Mouse (Mus musculus): ENCODE measurements around the gene Rnaseh2b. TPM values are rescaled to one million over a fixed set of nuclear protein-coding genes. Genes with fewer than 3 reads are reported as not detected.

The Rnaseh2b gene
- polyA plus RNA-seq, 1 experiment from 2014 or later: 59.6 TPM

DNA sequence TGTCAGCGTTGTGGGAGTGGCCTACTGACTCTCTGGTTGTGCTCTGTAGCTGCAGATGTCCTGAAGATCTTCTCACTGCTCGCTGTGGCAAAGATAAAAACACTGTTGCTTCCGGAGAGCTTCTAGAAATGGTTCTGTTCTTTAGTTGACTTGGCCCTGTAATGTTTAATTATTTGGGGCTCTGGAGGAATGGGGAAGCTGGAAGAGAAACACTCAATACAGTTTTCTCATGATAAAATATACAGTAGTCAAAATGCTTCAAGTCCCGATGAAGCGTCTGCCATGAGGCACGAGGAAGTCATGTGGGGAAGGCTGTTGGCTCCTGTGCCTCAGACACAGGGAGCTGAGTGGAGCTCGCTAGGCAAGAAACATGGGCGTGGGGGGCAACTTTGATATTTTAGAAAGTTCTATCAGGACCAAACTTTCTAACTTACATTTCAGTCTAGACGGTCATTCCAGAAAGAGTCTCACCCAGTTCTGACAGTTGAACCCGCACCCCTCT lies 50.3 kb downstream of the Rnaseh2b start:
- no peak overlapping the region for H3K4me3 ChIP-seq (ENCODE audit: low read depth, low read length)
- H3K36me3 ChIP-seq (ENCODE audit: control insufficient read depth, insufficient read depth, low read length): no peaks in the 10 kb centered on the region
- H3K4me1 ChIP-seq (ENCODE audit: control insufficient read depth, insufficient read depth, low read length): no peaks in the 10 kb centered on the region
- no peak for ATAC-seq (ENCODE audit: insufficient read depth, low FRiP score, low TSS enrichment)
- no peak overlapping the region for H3K4me2 ChIP-seq (ENCODE audit: low read depth)
- no peaks in the 10 kb centered on the region for H3K27me3 ChIP-seq (ENCODE audit: control insufficient read depth, insufficient read depth, low read length)
- no peak overlapping the region for H3K9ac ChIP-seq (ENCODE audit: low read length)
- no peaks in the 10 kb centered on the region for H3K9me3 ChIP-seq (ENCODE audit: control insufficient read depth, low read length)
- H3K27ac ChIP-seq (ENCODE audit: low read depth, low read length): no peak overlapping the region
- DNase-seq (ENCODE audit: low spot score): no peak
- WGBS: 80% methylated on average over 10 of the region's 10 CpGs

DNA sequence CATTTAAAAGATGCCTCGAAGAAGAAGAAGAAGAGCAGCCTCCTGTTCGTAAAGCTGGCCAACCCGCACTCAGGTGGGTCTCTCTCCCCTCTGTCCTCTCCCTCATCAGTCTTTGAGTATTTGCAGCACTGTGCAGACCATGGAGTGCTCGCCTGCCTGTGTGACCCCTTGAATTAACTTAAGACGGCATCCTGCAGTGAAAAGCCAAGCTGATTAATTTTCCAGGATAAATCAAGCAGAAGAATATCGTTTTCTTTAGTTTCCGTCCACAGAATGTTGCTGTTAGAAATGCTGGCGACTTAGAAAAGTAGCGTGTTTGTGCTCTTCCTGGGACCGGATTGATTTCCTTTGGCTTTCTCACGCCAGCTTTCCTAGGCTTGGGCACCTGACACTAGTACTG lies 54.2 kb downstream of the Rnaseh2b start:
- no peaks in the 10 kb centered on the region for H3K27me3 ChIP-seq (ENCODE audit: control insufficient read depth, insufficient read depth, low read length)
- no peak for ATAC-seq (ENCODE audit: insufficient read depth, low FRiP score, low TSS enrichment)
- no peak overlapping the region for H3K4me2 ChIP-seq (ENCODE audit: low read depth)
- DNase-seq (ENCODE audit: low spot score): no peak
- no peak overlapping the region for H3K27ac ChIP-seq (ENCODE audit: low read depth, low read length)
- H3K4me1 ChIP-seq (ENCODE audit: control insufficient read depth, insufficient read depth, low read length): no peaks in the 10 kb centered on the region
- no peak overlapping the region for H3K9ac ChIP-seq (ENCODE audit: low read length)
- H3K36me3 ChIP-seq (ENCODE audit: control insufficient read depth, insufficient read depth, low read length): no peaks in the 10 kb centered on the region
- WGBS: 70% methylated on average over 11 of the region's 11 CpGs
- H3K9me3 ChIP-seq (ENCODE audit: control insufficient read depth, low read length): no peaks in the 10 kb centered on the region
- no peak overlapping the region for H3K4me3 ChIP-seq (ENCODE audit: low read depth, low read length)

DNA sequence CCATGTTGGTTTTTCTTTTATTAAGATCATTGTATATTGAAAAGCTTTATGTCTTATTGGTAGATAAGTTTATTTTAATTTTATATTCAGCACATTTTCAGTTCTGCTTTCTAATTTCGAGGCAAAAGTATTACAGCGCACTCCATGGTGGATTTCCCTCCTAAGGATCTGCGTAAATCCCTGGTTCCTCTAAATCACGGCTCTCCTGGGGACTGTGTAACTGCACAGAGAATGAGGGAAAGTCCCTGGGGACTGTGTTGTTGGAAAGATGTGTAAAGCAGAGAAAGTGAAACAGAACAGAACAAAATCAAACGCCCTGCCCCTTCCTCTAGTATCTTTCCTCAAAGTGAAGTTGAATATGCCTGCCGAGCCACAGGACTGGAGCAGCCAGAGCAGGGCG lies 54.7 kb downstream of the Rnaseh2b start:
- no peak for DNase-seq (ENCODE audit: low spot score)
- Histone ChIP-seq H3K4me1 (ENCODE audit: control insufficient read depth, insufficient read depth, low read length) (no peaks in the 10 kb centered on the region), H3K27me3 (ENCODE audit: control insufficient read depth, insufficient read depth, low read length) (no peaks in the 10 kb centered on the region), H3K9me3 (ENCODE audit: control insufficient read depth, low read length) (no peaks in the 10 kb centered on the region), H3K4me2 (ENCODE audit: low read depth) (no peak overlapping the region), H3K9ac (ENCODE audit: low read length) (no peak overlapping the region), H3K27ac (ENCODE audit: low read depth, low read length) (no peak overlapping the region), H3K36me3 (ENCODE audit: control insufficient read depth, insufficient read depth, low read length) (no peaks in the 10 kb centered on the region), H3K4me3 (ENCODE audit: low read depth, low read length) (no peak overlapping the region)
- no peak for ATAC-seq (ENCODE audit: insufficient read depth, low FRiP score, low TSS enrichment)
- 87% methylated on average over 7 of the region's 7 CpGs for WGBS

DNA sequence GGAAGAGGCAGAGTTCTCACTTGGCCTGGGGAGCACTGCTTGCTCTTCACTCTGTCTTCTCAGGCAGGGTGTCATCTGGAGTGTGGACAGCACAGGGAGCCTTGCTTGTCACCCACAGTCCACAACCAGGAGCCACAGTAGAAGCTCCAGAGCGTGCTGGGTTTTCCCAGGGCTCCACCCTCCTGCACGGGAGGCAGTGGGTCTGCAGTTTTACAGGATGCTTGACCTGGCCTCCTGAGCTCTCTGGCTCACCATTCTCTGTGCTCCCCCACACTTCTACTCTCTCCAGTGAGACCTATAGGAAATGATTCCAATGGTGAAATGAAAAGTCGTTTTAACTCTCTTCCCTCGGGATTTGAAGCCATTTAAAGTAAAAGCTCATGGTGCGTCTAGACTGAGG lies 57.4 kb downstream of the Rnaseh2b start:
- ATAC-seq (ENCODE audit: insufficient read depth, low FRiP score, low TSS enrichment) (no peak), DNase-seq (ENCODE audit: low spot score) (no peak)
- H3K27ac ChIP-seq (ENCODE audit: low read depth, low read length): no peak overlapping the region
- no peaks in the 10 kb centered on the region for H3K4me1 ChIP-seq (ENCODE audit: control insufficient read depth, insufficient read depth, low read length)
- no peaks in the 10 kb centered on the region for H3K27me3 ChIP-seq (ENCODE audit: control insufficient read depth, insufficient read depth, low read length)
- H3K4me3 ChIP-seq (ENCODE audit: low read depth, low read length): no peak overlapping the region
- no peak overlapping the region for H3K9ac ChIP-seq (ENCODE audit: low read length)
- H3K36me3 ChIP-seq (ENCODE audit: control insufficient read depth, insufficient read depth, low read length): no peaks in the 10 kb centered on the region
- H3K9me3 ChIP-seq (ENCODE audit: control insufficient read depth, low read length): no peaks in the 10 kb centered on the region
- no peak overlapping the region for H3K4me2 ChIP-seq (ENCODE audit: low read depth)
- WGBS: 85% methylated on average over 5 of the region's 5 CpGs

DNA sequence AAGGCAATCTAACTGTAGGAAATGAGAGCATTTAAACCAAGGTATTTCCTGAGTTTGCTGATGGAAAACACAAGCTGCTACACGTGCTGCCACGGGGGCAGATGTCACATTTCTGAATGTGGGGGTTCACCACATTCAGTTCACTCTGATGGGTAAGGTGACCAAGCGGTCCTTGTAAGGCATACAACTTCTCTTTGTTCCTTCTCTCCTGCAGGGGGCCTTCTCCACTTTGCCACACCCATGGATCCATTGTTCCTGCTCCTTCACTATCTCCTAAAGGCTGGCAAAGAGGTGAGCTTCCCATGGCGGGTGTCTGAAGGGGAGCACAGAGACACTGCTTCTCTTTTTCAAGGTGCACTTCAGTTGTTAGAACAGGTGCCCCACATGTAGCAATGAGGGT lies 57.8 kb downstream of the Rnaseh2b start:
- DNase-seq (ENCODE audit: low spot score) (no peak), ATAC-seq (ENCODE audit: insufficient read depth, low FRiP score, low TSS enrichment) (no peak)
- H3K36me3 ChIP-seq (ENCODE audit: control insufficient read depth, insufficient read depth, low read length): no peaks in the 10 kb centered on the region
- H3K9me3 ChIP-seq (ENCODE audit: control insufficient read depth, low read length): no peaks in the 10 kb centered on the region
- H3K27me3 ChIP-seq (ENCODE audit: control insufficient read depth, insufficient read depth, low read length): no peaks in the 10 kb centered on the region
- 89% methylated on average over 4 of the region's 4 CpGs for WGBS
- no peaks in the 10 kb centered on the region for H3K4me1 ChIP-seq (ENCODE audit: control insufficient read depth, insufficient read depth, low read length)
- no peak overlapping the region for H3K9ac ChIP-seq (ENCODE audit: low read length)
- H3K4me2 ChIP-seq (ENCODE audit: low read depth): no peak overlapping the region
- no peak overlapping the region for H3K4me3 ChIP-seq (ENCODE audit: low read depth, low read length)
- H3K27ac ChIP-seq (ENCODE audit: low read depth, low read length): no peak overlapping the region

DNA sequence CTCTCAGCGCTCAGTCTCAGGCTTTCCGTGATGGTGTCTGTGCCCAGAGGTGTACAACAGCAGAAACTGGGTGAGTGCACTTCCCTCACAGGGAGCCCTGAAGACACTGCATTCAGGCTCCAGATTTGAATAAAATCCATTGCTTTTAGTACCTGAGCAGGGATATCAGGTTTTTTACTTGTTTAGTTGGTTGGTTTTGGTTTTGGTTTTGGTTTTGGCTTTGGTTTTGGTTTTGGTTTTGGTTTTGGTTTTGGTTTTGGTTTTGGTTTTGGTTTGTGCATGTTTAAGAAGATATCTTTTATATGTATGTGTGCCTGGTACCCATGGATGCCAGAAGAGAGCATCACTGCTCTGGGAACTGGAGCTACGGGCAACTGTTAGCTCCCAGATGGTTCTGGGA lies 58.5 kb downstream of the Rnaseh2b start:
- Histone ChIP-seq H3K36me3 (ENCODE audit: control insufficient read depth, insufficient read depth, low read length) (no peaks in the 10 kb centered on the region), H3K4me2 (ENCODE audit: low read depth) (no peak overlapping the region), H3K4me3 (ENCODE audit: low read depth, low read length) (no peak overlapping the region), H3K9me3 (ENCODE audit: control insufficient read depth, low read length) (no peaks in the 10 kb centered on the region), H3K27me3 (ENCODE audit: control insufficient read depth, insufficient read depth, low read length) (no peaks in the 10 kb centered on the region), H3K27ac (ENCODE audit: low read depth, low read length) (no peak overlapping the region), H3K9ac (ENCODE audit: low read length) (no peak overlapping the region), H3K4me1 (ENCODE audit: control insufficient read depth, insufficient read depth, low read length) (no peaks in the 10 kb centered on the region)
- WGBS: 98% methylated on average over 3 of the region's 3 CpGs
- no peak for ATAC-seq (ENCODE audit: insufficient read depth, low FRiP score, low TSS enrichment)
- no peak for DNase-seq (ENCODE audit: low spot score)

DNA sequence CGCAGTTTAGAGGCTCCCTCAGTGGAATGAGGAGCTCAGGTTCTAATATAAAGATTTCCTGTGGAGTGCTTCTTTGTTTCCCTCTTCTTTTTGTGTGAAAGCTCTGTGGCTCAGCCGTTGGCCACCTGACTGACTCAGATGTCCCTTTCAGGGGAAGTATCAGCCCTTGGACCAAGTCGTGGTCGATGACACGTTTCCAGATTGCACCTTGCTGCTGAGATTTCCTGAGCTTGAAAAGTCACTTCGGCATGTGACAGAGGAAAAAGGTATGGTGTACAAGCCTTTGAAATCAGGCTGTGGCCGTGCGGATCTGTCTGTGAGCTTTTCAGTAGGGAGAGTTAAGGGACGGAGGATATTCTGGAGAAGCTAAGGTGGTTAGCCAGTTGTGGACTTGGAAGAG lies 61.0 kb downstream of the Rnaseh2b start:
- Histone ChIP-seq H3K4me3 (ENCODE audit: low read depth, low read length) (no peak overlapping the region), H3K27me3 (ENCODE audit: control insufficient read depth, insufficient read depth, low read length) (no peaks in the 10 kb centered on the region), H3K4me2 (ENCODE audit: low read depth) (no peak overlapping the region), H3K4me1 (ENCODE audit: control insufficient read depth, insufficient read depth, low read length) (no peaks in the 10 kb centered on the region), H3K36me3 (ENCODE audit: control insufficient read depth, insufficient read depth, low read length) (no peaks in the 10 kb centered on the region), H3K9me3 (ENCODE audit: control insufficient read depth, low read length) (no peaks in the 10 kb centered on the region), H3K9ac (ENCODE audit: low read length) (no peak overlapping the region), H3K27ac (ENCODE audit: low read depth, low read length) (no peak overlapping the region)
- ATAC-seq (ENCODE audit: insufficient read depth, low FRiP score, low TSS enrichment): no peak
- DNase-seq (ENCODE audit: low spot score): no peak
- 86% methylated on average over 9 of the region's 9 CpGs for WGBS

DNA sequence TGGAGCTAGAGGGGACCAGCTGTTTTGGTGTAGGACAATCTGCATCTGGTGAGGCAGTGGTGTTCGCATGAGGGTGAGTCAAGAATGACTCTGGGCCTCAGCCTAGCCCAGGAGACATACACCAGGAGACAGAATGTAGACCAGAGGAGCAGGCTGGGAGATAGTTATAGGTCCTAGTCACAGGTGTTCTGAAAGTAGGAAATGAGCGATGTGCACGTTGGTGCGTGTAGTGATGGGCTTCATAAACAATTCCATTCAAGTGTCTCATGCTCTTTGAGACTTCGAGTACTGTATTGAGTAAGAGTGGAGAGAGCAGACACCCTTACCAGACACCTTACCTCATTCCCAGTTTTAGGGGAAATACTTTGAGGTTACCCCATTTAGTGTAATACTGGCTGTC lies 61.4 kb downstream of the Rnaseh2b start:
- no peaks in the 10 kb centered on the region for H3K9me3 ChIP-seq (ENCODE audit: control insufficient read depth, low read length)
- no peak overlapping the region for H3K4me2 ChIP-seq (ENCODE audit: low read depth)
- DNase-seq (ENCODE audit: low spot score) (no peak), ATAC-seq (ENCODE audit: insufficient read depth, low FRiP score, low TSS enrichment) (no peak)
- no peak overlapping the region for H3K27ac ChIP-seq (ENCODE audit: low read depth, low read length)
- H3K36me3 ChIP-seq (ENCODE audit: control insufficient read depth, insufficient read depth, low read length): no peaks in the 10 kb centered on the region
- WGBS: 89% methylated on average over 5 of the region's 5 CpGs
- H3K9ac ChIP-seq (ENCODE audit: low read length): no peak overlapping the region
- no peak overlapping the region for H3K4me3 ChIP-seq (ENCODE audit: low read depth, low read length)
- no peaks in the 10 kb centered on the region for H3K4me1 ChIP-seq (ENCODE audit: control insufficient read depth, insufficient read depth, low read length)
- no peaks in the 10 kb centered on the region for H3K27me3 ChIP-seq (ENCODE audit: control insufficient read depth, insufficient read depth, low read length)

DNA sequence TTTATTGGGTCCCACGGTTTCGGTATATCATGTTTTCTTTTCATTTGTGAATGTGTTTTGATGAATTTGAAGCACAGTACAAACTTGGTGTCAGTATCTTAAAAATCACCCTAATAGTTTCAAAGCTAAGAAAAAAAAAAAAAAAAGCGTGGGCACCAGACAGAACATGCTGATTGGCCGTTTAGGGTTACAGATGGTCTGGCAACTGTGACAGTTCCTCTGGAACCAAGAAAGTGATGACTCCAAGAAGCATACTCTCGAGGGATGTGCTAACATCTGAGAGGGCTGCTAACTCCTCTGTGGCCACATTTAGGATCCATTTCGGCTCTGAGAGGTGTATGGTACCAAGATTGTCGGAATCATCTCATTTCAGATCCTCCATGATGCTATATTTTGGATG lies 62.8 kb downstream of the Rnaseh2b start:
- Histone ChIP-seq H3K4me2 (ENCODE audit: low read depth) (no peak overlapping the region), H3K36me3 (ENCODE audit: control insufficient read depth, insufficient read depth, low read length) (no peaks in the 10 kb centered on the region), H3K4me1 (ENCODE audit: control insufficient read depth, insufficient read depth, low read length) (no peaks in the 10 kb centered on the region), H3K27me3 (ENCODE audit: control insufficient read depth, insufficient read depth, low read length) (no peaks in the 10 kb centered on the region), H3K4me3 (ENCODE audit: low read depth, low read length) (no peak overlapping the region), H3K9me3 (ENCODE audit: control insufficient read depth, low read length) (no peaks in the 10 kb centered on the region), H3K9ac (ENCODE audit: low read length) (no peak overlapping the region), H3K27ac (ENCODE audit: low read depth, low read length) (no peak overlapping the region)
- DNase-seq (ENCODE audit: low spot score): no peak
- whole genome bisulfite sequencing: 82% methylated on average over 7 of the region's 7 CpGs
- no peak for ATAC-seq (ENCODE audit: insufficient read depth, low FRiP score, low TSS enrichment)

Measured in neural tube, embryonic 11.5 days (tissue).